Mouse (Mus musculus): ENCODE measurements at regions not wholly inside any gene's neighbourhood (a gene's known extent, or its start where the extent isn't known, plus 50 kb on each side); places are given as distances from the start of the nearest gene placed in this dataset.

DNA sequence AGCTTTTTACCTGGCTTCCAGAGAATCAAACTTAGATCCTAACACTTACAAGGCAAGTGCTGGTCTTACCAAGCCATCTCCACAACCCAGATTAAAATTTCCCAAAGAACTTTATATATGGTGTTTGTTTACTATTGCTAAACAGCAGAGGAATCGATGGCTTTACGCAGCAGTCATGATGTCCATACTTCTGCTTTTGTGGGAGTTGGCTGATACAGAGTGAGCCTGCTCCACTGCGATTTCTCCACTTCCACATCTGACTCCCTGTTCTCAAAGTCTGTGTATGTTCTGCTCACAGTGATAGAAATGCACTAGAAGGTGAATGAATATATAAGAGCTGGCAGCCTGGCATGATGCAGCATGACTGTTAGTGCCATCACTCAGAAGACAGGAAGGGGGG, 231.1 kb downstream of the Nr2f2 start:
- no peak for TF ChIP-seq CTCF (IDR thresholded peaks at IDR 0.05; ENCODE audit: insufficient read depth, low read length)
- TF ChIP-seq POLR2A (IDR thresholded peaks at IDR 0.05; ENCODE audit: borderline replicate concordance, extremely low read depth, low read depth, low read length), result no peak

Data from lung, adult 2 months (tissue).